Mouse (Mus musculus): Measurements from ENCODE around the gene Prr13. TPM values are rescaled to one million over a fixed set of nuclear protein-coding genes. Genes with fewer than 3 reads are reported as not detected.

Prr13 gene
- 115 and 172 TPM in 2 replicates for polyA plus RNA-seq (2015; fragmentation: Nextera tagmentation; extraction: Ambion mirVana)

GRCm38 (mm10) chr15:102458904-102459317 is at the start of gene Prr13:
Gene Prr13 (plus strand): TSS chr15:102459028.

DNA sequence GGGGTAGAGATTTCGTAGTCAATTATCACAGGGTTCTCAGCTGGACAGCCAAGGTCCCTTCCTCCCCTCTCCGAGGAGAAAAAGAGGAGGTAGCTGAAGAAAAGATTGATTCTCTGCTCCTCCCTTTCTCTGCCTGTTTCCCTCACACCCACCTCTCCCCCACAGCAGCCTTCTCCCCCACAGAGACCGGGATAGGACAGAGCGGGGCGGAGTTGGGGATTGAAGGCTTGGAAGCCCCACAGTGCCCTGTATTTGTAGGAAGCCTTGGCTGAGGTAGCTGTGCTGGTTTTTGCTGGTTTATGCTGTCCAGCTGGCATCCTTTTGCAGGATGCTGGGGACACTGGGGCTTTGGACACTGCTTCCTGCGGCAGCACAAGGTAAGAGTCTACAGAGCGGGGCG is 13.7 kb upstream of the Prr13 start, which contains the start of gene Amhr2:
Gene Amhr2, plus strand, starts transcription at position 222 of the 400 bp plus-strand sequence.

DNA sequence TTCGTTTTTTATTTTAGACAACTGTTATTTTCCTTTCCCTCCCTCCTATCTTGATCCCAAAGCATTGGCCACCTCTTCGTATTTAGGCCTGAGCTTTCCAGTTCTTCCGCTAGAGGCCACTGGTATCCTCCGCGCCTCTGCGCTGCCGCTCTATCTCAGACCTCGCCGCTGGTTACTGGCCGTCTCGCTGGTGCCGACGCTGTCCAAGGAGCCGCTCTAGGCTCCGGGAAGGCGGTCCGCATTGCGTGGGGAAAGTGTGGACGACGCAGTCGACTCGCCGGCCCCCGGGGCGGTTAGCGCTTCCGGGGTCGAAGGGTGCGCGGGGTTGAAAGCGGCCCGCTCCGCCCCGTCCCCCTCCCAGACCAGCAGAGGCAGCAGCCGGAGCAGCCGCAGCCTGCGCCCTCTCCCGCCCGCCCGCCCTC is 11.4 kb downstream of the Prr13 start, which contains the start of gene Pcbp2:
Gene Pcbp2, plus strand, starts transcription at position 357 of the 422 bp plus-strand sequence.

DNA sequence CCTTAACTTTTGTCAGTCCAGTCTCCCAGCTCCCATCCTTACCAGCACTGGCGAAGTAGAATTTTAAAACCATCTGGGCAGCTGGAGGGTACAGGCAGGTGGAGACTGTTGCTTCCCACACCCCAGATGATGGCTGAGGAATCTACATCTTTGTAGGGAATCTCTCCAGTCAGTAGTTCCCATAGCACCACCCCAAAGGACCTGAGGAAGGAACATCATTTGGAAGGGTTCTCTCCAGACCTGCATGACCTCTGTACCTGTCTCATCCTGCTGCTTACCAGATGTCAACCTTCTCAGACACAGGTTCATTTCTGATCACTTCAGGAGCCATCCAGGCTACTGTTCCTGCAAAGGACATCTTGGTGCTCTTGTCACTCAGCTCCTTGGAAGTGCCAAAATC is 44.6 kb downstream of the Prr13 start, which contains the start of gene Gm10337:
Gene Gm10337, plus strand, starts transcription at position 276 of the 400 bp plus-strand sequence.

Other genes starting within 250 kb of the Prr13 start
- 0.90 and 2.7 TPM in 2 replicates for gene Itgb7, start 227.1 kb upstream of the Prr13 start, polyA plus RNA-seq (2015; fragmentation: Nextera tagmentation; extraction: Ambion mirVana)
- 16.1 and 19.9 TPM in 2 replicates for gene Rarg, start 201.5 kb upstream of the Prr13 start, polyA plus RNA-seq (2015; fragmentation: Nextera tagmentation; extraction: Ambion mirVana)
- 0.19 and 0.49 TPM in 2 replicates for gene Gm9918, start 188.5 kb upstream of the Prr13 start, polyA plus RNA-seq (2015; fragmentation: Nextera tagmentation; extraction: Ambion mirVana)
- gene Mfsd5, start 179.6 kb upstream of the Prr13 start, polyA plus RNA-seq (2015; fragmentation: Nextera tagmentation; extraction: Ambion mirVana) = 42.8 and 60.8 TPM in 2 replicates
- 4.3 and 4.6 TPM in 2 replicates for gene Espl1, start 162.8 kb upstream of the Prr13 start, polyA plus RNA-seq (2015; fragmentation: Nextera tagmentation; extraction: Ambion mirVana)
- 557 and 831 TPM in 2 replicates for gene Pfdn5, start 132.9 kb upstream of the Prr13 start, polyA plus RNA-seq (2015; fragmentation: Nextera tagmentation; extraction: Ambion mirVana)
- gene Myg1, start 127.3 kb upstream of the Prr13 start, polyA plus RNA-seq (2015; fragmentation: Nextera tagmentation; extraction: Ambion mirVana) = 70.0 and 81.2 TPM in 2 replicates
- gene Aaas, start 108.3 kb upstream of the Prr13 start, polyA plus RNA-seq (2015; fragmentation: Nextera tagmentation; extraction: Ambion mirVana) = 20.1 and 31.7 TPM in 2 replicates
- gene Sp7, start 91.8 kb upstream of the Prr13 start, polyA plus RNA-seq (2015; fragmentation: Nextera tagmentation; extraction: Ambion mirVana) = 0.10 and 0.27 TPM in 2 replicates
- 3.7 and 3.8 TPM in 2 replicates for gene Sp1, start 52.9 kb upstream of the Prr13 start, polyA plus RNA-seq (2015; fragmentation: Nextera tagmentation; extraction: Ambion mirVana)
- 1.2 and 2.9 TPM in 2 replicates for gene Amhr2, start 13.7 kb upstream of the Prr13 start, polyA plus RNA-seq (2015; fragmentation: Nextera tagmentation; extraction: Ambion mirVana)
- gene Pcbp2, start 11.5 kb downstream of the Prr13 start, polyA plus RNA-seq (2015; fragmentation: Nextera tagmentation; extraction: Ambion mirVana) = 120 and 135 TPM in 2 replicates
- gene Gm10337, start 44.7 kb downstream of the Prr13 start, polyA plus RNA-seq (2015; fragmentation: Nextera tagmentation; extraction: Ambion mirVana) = 5.6 and 8.0 TPM in 2 replicates
- gene Map3k12, start 58.0 kb downstream of the Prr13 start, polyA plus RNA-seq (2015; fragmentation: Nextera tagmentation; extraction: Ambion mirVana) = 9.7 and 11.3 TPM in 2 replicates
- gene Tarbp2, start 59.2 kb downstream of the Prr13 start, polyA plus RNA-seq (2015; fragmentation: Nextera tagmentation; extraction: Ambion mirVana) = 33.9 and 41.3 TPM in 2 replicates
- 1.3 TPM in 2 replicates for gene Npff, start 65.9 kb downstream of the Prr13 start, polyA plus RNA-seq (2015; fragmentation: Nextera tagmentation; extraction: Ambion mirVana)
- 0.62 TPM in 1 of 2 replicates, not detected in the other for gene Gm28047, start 166.0 kb downstream of the Prr13 start, polyA plus RNA-seq (2015; fragmentation: Nextera tagmentation; extraction: Ambion mirVana)
- gene Atf7, start 166.4 kb downstream of the Prr13 start, polyA plus RNA-seq (2015; fragmentation: Nextera tagmentation; extraction: Ambion mirVana) = 19.3 and 20.7 TPM in 2 replicates
- 57.0 and 81.6 TPM in 2 replicates for gene Atp5g2, start 213.3 kb downstream of the Prr13 start, polyA plus RNA-seq (2015; fragmentation: Nextera tagmentation; extraction: Ambion mirVana)